24 mouse cellular contexts compared by ENCODE assay signal in the genomic region with DNA sequence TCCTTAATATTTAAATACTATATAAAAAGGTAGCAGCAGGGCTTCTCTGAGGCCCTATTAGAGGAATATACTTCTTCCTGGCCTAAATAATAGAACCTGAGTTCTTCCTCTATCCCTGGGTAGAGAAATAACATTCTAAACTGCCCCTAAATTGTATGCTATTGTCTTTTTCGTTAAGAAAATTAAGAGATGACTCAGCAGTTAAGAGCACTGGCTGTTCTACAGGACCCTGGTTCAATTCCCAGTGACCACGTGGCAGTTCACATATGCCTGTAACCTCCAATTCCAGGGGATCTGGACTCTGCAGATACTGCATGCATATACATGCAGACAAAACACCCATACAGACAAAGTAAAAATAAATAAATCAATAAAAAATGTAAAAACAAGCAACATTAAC. TPM values are rescaled to one million over a fixed set of nuclear protein-coding genes. Genes with fewer than 3 reads are reported as not detected.
"Had no signal": no experiment of that assay in that cellular context is flagged by ENCODE, and none has a peak within 500 bp of the region (broad histone marks: within the 10 kb centered on the region; RNA-seq: fewer than 3 reads in every experiment).

No protein-coding gene starts in this region.

- ATAC-seq: hindbrain, postnatal 0 days had no signal

- H3K27ac ChIP-seq: heart, adult 2 months; heart, embryonic 13.5 days; hindbrain, embryonic 13.5 days; hindbrain, embryonic 15.5 days; hindbrain, postnatal 0 days; kidney, embryonic 15.5 days; kidney, postnatal 0 days; limb, embryonic 10.5 days; limb, embryonic 12.5 days; liver, embryonic 13.5 days had no signal

- H3K4me2 ChIP-seq: heart, embryonic 11.5 days; heart, embryonic 15.5 days; hindbrain, embryonic 13.5 days; hindbrain, embryonic 15.5 days; kidney, embryonic 15.5 days; limb, embryonic 12.5 days had no signal

- H3K4me1 ChIP-seq: hindbrain, embryonic 15.5 days had no signal

- DNase-seq: gastrocnemius, postnatal 14 days; gastrocnemius, postnatal 36 days; heart, postnatal 14 days; heart, postnatal 36 days; kidney, adult 11 months; kidney, postnatal 14 days; kidney, postnatal 36 days; layer of hippocampus, adult 9-11 months; layer of hippocampus, postnatal 36 days; liver; liver, embryonic 13.5 days had no signal

- H3K4me3 ChIP-seq: heart, adult 2 months; heart, embryonic 13.5 days; heart, embryonic 15.5 days; hindbrain, embryonic 13.5 days; hindbrain, embryonic 15.5 days; kidney, embryonic 15.5 days; limb, embryonic 10.5 days; limb, embryonic 12.5 days; liver, embryonic 13.5 days had no signal

- H3K27me3 ChIP-seq: heart, embryonic 13.5 days; heart, embryonic 15.5 days; hindbrain, embryonic 13.5 days; hindbrain, embryonic 15.5 days; kidney, embryonic 15.5 days; limb, embryonic 12.5 days; liver, embryonic 13.5 days had no signal

- H3K9me3 ChIP-seq: heart, embryonic 15.5 days; hindbrain, embryonic 13.5 days; hindbrain, embryonic 15.5 days; limb, embryonic 10.5 days; liver, embryonic 13.5 days had no signal

- H3K36me3 ChIP-seq: heart, embryonic 15.5 days; liver, embryonic 13.5 days had no signal

- H3K9ac ChIP-seq: heart, embryonic 15.5 days; hindbrain, embryonic 13.5 days; hindbrain, embryonic 15.5 days; kidney, embryonic 15.5 days; limb, embryonic 12.5 days; liver, embryonic 13.5 days had no signal

RNA-seq across cellular contexts. Expression of gene Ppil6, which starts 53.6 kb away (rescaled TPM):
- total RNA-seq: gastrocnemius, adult 18-20 months; gastrocnemius, adult 8-10 months; gastrocnemius, postnatal 14 days; gastrocnemius, postnatal 36 days had no signal
- polyA plus RNA-seq: liver, embryonic 13.5 days had no signal
